Mouse (Mus musculus): ENCODE data around the gene Foxa2. TPM values are rescaled to one million over a fixed set of nuclear protein-coding genes. Genes with fewer than 3 reads are reported as not detected.

Foxa2 gene
- polyA plus RNA-seq, 1 experiment from 2014 or later, result 0.16 TPM

- Histone ChIP-seq H3K9me3 (ENCODE audit: control insufficient read depth, low read length) (no peaks in the 10 kb centered on the region), H3K4me1 (ENCODE audit: control insufficient read depth, insufficient read depth, low read length) (no peaks in the 10 kb centered on the region; the same call in 1 of the 2 replicates), H3K36me3 (ENCODE audit: control insufficient read depth, insufficient read depth, low read length) (no peaks in the 10 kb centered on the region), H3K4me2 (replicated peaks; ENCODE audit: low read depth, low read length) (peak overlapping the region; percentile 35), H3K4me3 (ENCODE audit: low read length) (peak overlapping the region; percentile 16), H3K27me3 (ENCODE audit: control insufficient read depth, insufficient read depth, low read length) (peaks cover 99% of the 10 kb centered on the region), H3K9ac (ENCODE audit: low read depth, low read length) (no peak overlapping the region), H3K27ac (ENCODE audit: low read depth, low read length) (no peak overlapping the region)
- peak; percentile 65 for ATAC-seq (ENCODE audit: low FRiP score, low TSS enrichment)
- WGBS, result 1% methylated on average over 41 of the region's 41 CpGs
These were observed 1.8 kb upstream of the Foxa2 start for GRCm38 (mm10) chr2:148048484-148049129.

- ATAC-seq (ENCODE audit: low FRiP score, low TSS enrichment), result no peak
- H3K4me3 ChIP-seq (ENCODE audit: low read length), result no peak overlapping the region
- WGBS, result 7% methylated on average over 8 of the region's 8 CpGs
- H3K27me3 ChIP-seq (ENCODE audit: control insufficient read depth, insufficient read depth, low read length), result peaks cover 97% of the 10 kb centered on the region
- no peaks in the 10 kb centered on the region for H3K36me3 ChIP-seq (ENCODE audit: control insufficient read depth, insufficient read depth, low read length)
- no peak overlapping the region for H3K4me2 ChIP-seq (replicated peaks; ENCODE audit: low read depth, low read length)
- no peaks in the 10 kb centered on the region; the same call in 1 of the 2 replicates for H3K4me1 ChIP-seq (ENCODE audit: control insufficient read depth, insufficient read depth, low read length)
- H3K27ac ChIP-seq (ENCODE audit: low read depth, low read length), result no peak overlapping the region
- H3K9ac ChIP-seq (ENCODE audit: low read depth, low read length), result no peak overlapping the region
- H3K9me3 ChIP-seq (ENCODE audit: control insufficient read depth, low read length), result no peaks in the 10 kb centered on the region
These were observed 842 bp upstream of the Foxa2 start for GRCm38 (mm10) chr2:148047611-148048010.

GRCm38 (mm10) chr2:148045937-148046798 is 601 bp downstream of the Foxa2 start:
- Histone ChIP-seq H3K9ac (ENCODE audit: low read depth, low read length) (no peak overlapping the region), H3K27ac (ENCODE audit: low read depth, low read length) (no peak overlapping the region), H3K4me2 (replicated peaks; ENCODE audit: low read depth, low read length) (peak overlapping the region; percentile 48), H3K4me1 (ENCODE audit: control insufficient read depth, insufficient read depth, low read length) (no peaks in the 10 kb centered on the region; the same call in 1 of the 2 replicates), H3K4me3 (ENCODE audit: low read length) (peak overlapping the region; percentile 40), H3K9me3 (ENCODE audit: control insufficient read depth, low read length) (no peaks in the 10 kb centered on the region), H3K27me3 (ENCODE audit: control insufficient read depth, insufficient read depth, low read length) (peaks cover 97% of the 10 kb centered on the region), H3K36me3 (ENCODE audit: control insufficient read depth, insufficient read depth, low read length) (no peaks in the 10 kb centered on the region)
- ATAC-seq (ENCODE audit: low FRiP score, low TSS enrichment), result peak; percentile 63
- 1% methylated on average over 49 of the region's 65 CpGs for WGBS

- peak overlapping the region; percentile 48 for H3K4me2 ChIP-seq (replicated peaks; ENCODE audit: low read depth, low read length)
- H3K4me1 ChIP-seq (ENCODE audit: control insufficient read depth, insufficient read depth, low read length), result no peaks in the 10 kb centered on the region; the same call in 1 of the 2 replicates
- peak; percentile 51 for ATAC-seq (ENCODE audit: low FRiP score, low TSS enrichment)
- H3K9ac ChIP-seq (ENCODE audit: low read depth, low read length), result no peak overlapping the region
- WGBS, result under 1% methylated on average over 25 of the region's 25 CpGs
- H3K4me3 ChIP-seq (ENCODE audit: low read length), result peak overlapping the region; percentile 40
- H3K9me3 ChIP-seq (ENCODE audit: control insufficient read depth, low read length), result no peaks in the 10 kb centered on the region
- no peaks in the 10 kb centered on the region for H3K36me3 ChIP-seq (ENCODE audit: control insufficient read depth, insufficient read depth, low read length)
- no peak overlapping the region for H3K27ac ChIP-seq (ENCODE audit: low read depth, low read length)
- H3K27me3 ChIP-seq (ENCODE audit: control insufficient read depth, insufficient read depth, low read length), result peaks cover 97% of the 10 kb centered on the region
These were observed 1.2 kb downstream of the Foxa2 start for GRCm38 (mm10) chr2:148045543-148045936.

- H3K4me3 ChIP-seq (ENCODE audit: low read length), result peak overlapping the region; percentile 40
- no peaks in the 10 kb centered on the region; the same call in 1 of the 2 replicates for H3K4me1 ChIP-seq (ENCODE audit: control insufficient read depth, insufficient read depth, low read length)
- ATAC-seq (ENCODE audit: low FRiP score, low TSS enrichment), result no peak
- H3K27me3 ChIP-seq (ENCODE audit: control insufficient read depth, insufficient read depth, low read length), result peaks cover 97% of the 10 kb centered on the region
- H3K27ac ChIP-seq (ENCODE audit: low read depth, low read length), result no peak overlapping the region
- peak overlapping the region; percentile 15; the same call in 1 of the 2 replicates for H3K4me2 ChIP-seq (replicated peaks; ENCODE audit: low read depth, low read length)
- no peaks in the 10 kb centered on the region for H3K9me3 ChIP-seq (ENCODE audit: control insufficient read depth, low read length)
- WGBS, result under 1% methylated on average over 26 of the region's 26 CpGs
- no peaks in the 10 kb centered on the region for H3K36me3 ChIP-seq (ENCODE audit: control insufficient read depth, insufficient read depth, low read length)
- no peak overlapping the region for H3K9ac ChIP-seq (ENCODE audit: low read depth, low read length)
These were observed 1.8 kb downstream of the Foxa2 start for GRCm38 (mm10) chr2:148044877-148045539.

DNA sequence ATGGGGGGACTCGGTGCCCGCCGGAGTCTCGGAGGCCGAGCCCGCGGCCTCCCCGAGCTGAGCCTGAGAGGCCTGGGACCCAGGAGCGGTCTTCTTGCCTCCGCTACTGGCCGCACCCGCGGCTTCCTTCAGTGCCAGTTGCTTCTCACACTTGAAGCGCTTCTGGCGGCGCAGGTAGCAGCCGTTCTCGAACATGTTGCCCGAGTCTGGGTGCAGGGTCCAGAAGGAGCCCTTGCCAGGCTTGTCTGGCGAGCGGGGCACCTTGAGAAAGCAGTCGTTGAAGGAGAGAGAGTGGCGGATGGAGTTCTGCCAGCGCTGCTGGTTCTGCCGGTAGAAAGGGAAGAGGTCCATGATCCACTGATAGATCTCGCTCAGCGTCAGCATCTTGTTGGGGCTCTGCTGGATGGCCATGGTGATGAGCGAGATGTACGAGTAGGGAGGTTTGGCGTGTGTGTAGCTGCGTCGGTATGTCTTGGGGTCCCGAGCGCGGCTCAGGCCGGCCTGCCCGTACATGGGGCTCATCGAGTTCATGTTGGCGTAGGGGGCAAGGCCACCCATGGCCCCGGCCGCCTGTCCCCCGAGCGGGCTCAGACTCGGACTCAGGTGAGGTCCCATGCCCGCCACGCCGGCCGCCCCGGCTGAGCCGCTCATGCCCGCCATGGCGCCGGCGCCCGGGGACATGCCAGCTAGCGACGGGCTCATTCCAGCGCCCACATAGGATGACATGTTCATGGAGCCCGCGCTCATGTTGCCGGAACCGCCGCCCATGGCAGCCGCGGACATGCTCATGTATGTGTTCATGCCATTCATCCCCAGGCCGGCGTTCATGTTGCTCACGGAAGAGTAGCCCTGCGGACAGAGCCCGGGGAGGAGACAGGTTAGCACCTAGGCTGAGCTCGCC is 2.5 kb downstream of the Foxa2 start:
- peak overlapping the region; percentile 20; the same call in 1 of the 2 replicates for H3K4me3 ChIP-seq (ENCODE audit: low read length)
- under 1% methylated on average over 70 of the region's 71 CpGs for whole genome bisulfite sequencing
- no peak for ATAC-seq (ENCODE audit: low FRiP score, low TSS enrichment)
- H3K36me3 ChIP-seq (ENCODE audit: control insufficient read depth, insufficient read depth, low read length), result no peaks in the 10 kb centered on the region
- H3K4me1 ChIP-seq (ENCODE audit: control insufficient read depth, insufficient read depth, low read length), result no peaks in the 10 kb centered on the region; the same call in 1 of the 2 replicates
- peaks cover 99% of the 10 kb centered on the region for H3K27me3 ChIP-seq (ENCODE audit: control insufficient read depth, insufficient read depth, low read length)
- H3K4me2 ChIP-seq (replicated peaks; ENCODE audit: low read depth, low read length), result peak overlapping the region; percentile 15; the same call in 1 of the 2 replicates
- H3K9me3 ChIP-seq (ENCODE audit: control insufficient read depth, low read length), result no peaks in the 10 kb centered on the region
- H3K9ac ChIP-seq (ENCODE audit: low read depth, low read length), result no peak overlapping the region
- H3K27ac ChIP-seq (ENCODE audit: low read depth, low read length), result no peak overlapping the region

GRCm38 (mm10) chr2:148043271-148043975 is 3.3 kb downstream of the Foxa2 start:
- H3K27me3 ChIP-seq (ENCODE audit: control insufficient read depth, insufficient read depth, low read length), result peaks cover 99% of the 10 kb centered on the region
- H3K4me2 ChIP-seq (replicated peaks; ENCODE audit: low read depth, low read length), result no peak overlapping the region
- H3K36me3 ChIP-seq (ENCODE audit: control insufficient read depth, insufficient read depth, low read length), result no peaks in the 10 kb centered on the region
- ATAC-seq (ENCODE audit: low FRiP score, low TSS enrichment), result no peak
- H3K4me1 ChIP-seq (ENCODE audit: control insufficient read depth, insufficient read depth, low read length), result no peaks in the 10 kb centered on the region; the same call in 1 of the 2 replicates
- no peak overlapping the region for H3K9ac ChIP-seq (ENCODE audit: low read depth, low read length)
- H3K27ac ChIP-seq (ENCODE audit: low read depth, low read length), result no peak overlapping the region
- H3K9me3 ChIP-seq (ENCODE audit: control insufficient read depth, low read length), result no peaks in the 10 kb centered on the region
- H3K4me3 ChIP-seq (ENCODE audit: low read length), result no peak overlapping the region
- 6% methylated on average over 13 of the region's 17 CpGs for WGBS
